Mouse (Mus musculus) gastrocnemius, adult 8-10 months (tissue): ENCODE data around the gene Gm17651. TPM values are rescaled to one million over a fixed set of nuclear protein-coding genes. Genes with fewer than 3 reads are reported as not detected.

ENCODE experiments used
- DNase-seq, 2 experiments: peaks; one replicate each; pipeline ENCODE4 v3.0.0; 2022; ENCODE audit warnings: low spot score in 2 of 2
- total RNA-seq, 4 experiments: library from RNA; stranded (reverse); gene quantifications; 2 replicates each; pipeline ENCODE4 v1.2.4; 2022

Gm17651 gene
- not detected for total RNA-seq

- no peak for DNase-seq
Observed at GRCm38 (mm10) chr3:97674644-97675110, at the start of gene Gm17651. TSS of gene Gm17651 (minus strand) at chr3:97674694.

- DNase-seq = no peak
Observed at GRCm38 (mm10) chr3:97719116-97719515, 44.6 kb upstream of the Gm17651 start.

- no peak for DNase-seq
Observed at GRCm38 (mm10) chr3:97715922-97716321, 41.4 kb upstream of the Gm17651 start.

GRCm38 (mm10) chr3:97710881-97711280 is 36.4 kb upstream of the Gm17651 start:
- DNase-seq = no peak

GRCm38 (mm10) chr3:97710134-97710533 is 35.6 kb upstream of the Gm17651 start:
- DNase-seq = no peak

- DNase-seq = no peak
Observed at GRCm38 (mm10) chr3:97706561-97706960, 32.1 kb upstream of the Gm17651 start.

GRCm38 (mm10) chr3:97705508-97705907 is 31.0 kb upstream of the Gm17651 start:
- no peak for DNase-seq

- no peak for DNase-seq
Observed at GRCm38 (mm10) chr3:97702448-97703080, 28.1 kb upstream of the Gm17651 start.

GRCm38 (mm10) chr3:97701198-97701597 is 26.7 kb upstream of the Gm17651 start:
- no peak for DNase-seq

- DNase-seq = no peak
Observed at GRCm38 (mm10) chr3:97699061-97699460, 24.6 kb upstream of the Gm17651 start.

GRCm38 (mm10) chr3:97697291-97697690 is 22.8 kb upstream of the Gm17651 start:
- DNase-seq = no peak

GRCm38 (mm10) chr3:97696866-97697265 is 22.4 kb upstream of the Gm17651 start:
- no peak for DNase-seq

- no peak for DNase-seq
Observed at GRCm38 (mm10) chr3:97693806-97694205, 19.3 kb upstream of the Gm17651 start.

GRCm38 (mm10) chr3:97691443-97692017 is 17.0 kb upstream of the Gm17651 start:
- DNase-seq = no peak

GRCm38 (mm10) chr3:97690590-97690989 is 16.1 kb upstream of the Gm17651 start:
- DNase-seq = no peak

GRCm38 (mm10) chr3:97689289-97689688 is 14.8 kb upstream of the Gm17651 start:
- DNase-seq = no peak

GRCm38 (mm10) chr3:97686372-97687117 is 12.1 kb upstream of the Gm17651 start:
- DNase-seq = no peak

GRCm38 (mm10) chr3:97683560-97684195 is 9.2 kb upstream of the Gm17651 start:
- DNase-seq = no peak

GRCm38 (mm10) chr3:97682576-97682975 is 8.1 kb upstream of the Gm17651 start:
- no peak for DNase-seq

GRCm38 (mm10) chr3:97682159-97682502 is 7.6 kb upstream of the Gm17651 start:
- no peak for DNase-seq

- peak; percentile 45 to 52 for DNase-seq
Observed at GRCm38 (mm10) chr3:97681321-97682158, 7.0 kb upstream of the Gm17651 start.
